Mouse (Mus musculus) natural killer cell, adult 2 months (primary cell): Measurements from ENCODE around the gene Sulf2.

ENCODE experiments used
- DNase-seq, 2 experiments: peaks; one replicate each; pipeline ENCODE4 v3.0.0; 2022; ENCODE audit warnings: low spot score in 2 of 2

Gene Sulf2

DNA sequence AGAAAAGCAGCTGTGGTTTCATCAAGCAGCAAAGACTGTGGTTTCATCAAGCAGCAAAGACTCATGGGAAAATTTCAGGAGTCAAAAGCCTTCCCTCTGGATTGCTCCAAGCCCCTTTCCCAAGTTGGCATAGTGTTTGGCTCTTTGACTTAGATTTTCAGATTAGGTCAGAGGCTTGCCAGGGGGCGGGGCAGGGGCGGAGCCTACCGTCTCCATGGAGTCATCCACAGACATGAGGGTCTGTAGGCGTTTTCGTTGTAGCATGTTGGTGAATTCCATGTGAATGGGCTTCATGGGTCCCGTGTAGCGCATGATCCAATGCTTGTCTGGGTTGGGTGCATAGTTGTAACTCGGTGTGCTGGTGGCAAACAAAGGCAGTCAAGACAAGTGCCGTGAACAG is 66.5 kb downstream of the Sulf2 start:
- no peak for DNase-seq

DNA sequence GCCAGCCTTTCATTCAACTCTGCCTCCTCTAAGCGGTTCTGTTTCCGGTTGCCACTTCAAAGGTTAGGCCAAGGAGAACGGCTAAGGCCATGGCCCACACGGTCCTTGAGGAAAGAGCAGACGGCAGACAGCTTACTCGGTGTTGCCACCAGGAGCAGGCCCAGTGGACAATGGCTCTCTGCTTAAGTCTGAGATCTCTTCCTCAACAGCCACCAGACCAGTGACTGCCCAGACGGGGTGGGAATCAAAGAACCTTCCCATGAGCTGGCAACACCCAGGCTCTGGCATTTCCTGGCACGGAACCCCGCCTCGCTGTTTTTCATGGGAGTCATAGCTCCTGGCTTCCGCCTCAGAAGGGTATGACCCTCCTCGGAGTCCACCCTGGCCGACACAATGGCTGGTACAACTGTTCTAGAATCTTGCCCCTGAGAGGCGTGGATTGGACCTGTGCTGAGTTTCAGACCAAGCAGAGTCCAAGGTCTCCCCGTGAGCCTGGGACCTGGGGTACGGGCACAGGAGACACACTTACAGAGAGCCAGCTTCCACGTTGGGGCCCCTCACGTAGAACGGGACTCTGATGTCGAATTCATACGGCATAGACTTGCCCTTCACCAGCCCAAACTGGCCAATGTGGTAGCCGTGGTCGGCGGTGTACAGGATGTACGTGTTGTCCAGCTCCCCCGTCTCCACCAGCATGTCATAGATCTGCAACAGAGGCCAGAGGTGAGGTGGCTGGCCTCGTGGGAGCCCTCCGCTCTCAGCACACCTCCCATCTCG is 68.8 kb downstream of the Sulf2 start:
- no peak for DNase-seq

DNA sequence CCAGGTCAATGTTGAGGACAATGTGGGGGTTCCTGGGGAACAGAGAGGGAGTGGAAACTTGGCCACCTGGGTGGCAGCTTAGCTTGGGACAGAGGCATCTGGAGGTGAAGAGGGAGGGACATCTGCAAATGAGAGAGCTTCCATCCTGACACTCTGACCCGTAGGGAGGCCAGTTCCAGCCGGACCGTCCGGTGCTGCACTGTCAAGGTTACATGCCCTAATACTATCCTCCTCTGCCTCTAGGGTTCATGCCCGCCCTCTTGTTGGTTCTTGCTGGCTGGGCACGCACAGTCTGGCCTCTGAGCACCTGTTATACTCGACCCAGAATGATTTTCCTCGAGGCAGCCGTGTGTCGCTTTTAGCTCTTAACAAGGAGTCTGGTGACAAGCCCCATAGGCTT is 69.7 kb downstream of the Sulf2 start:
- no peak for DNase-seq

DNA sequence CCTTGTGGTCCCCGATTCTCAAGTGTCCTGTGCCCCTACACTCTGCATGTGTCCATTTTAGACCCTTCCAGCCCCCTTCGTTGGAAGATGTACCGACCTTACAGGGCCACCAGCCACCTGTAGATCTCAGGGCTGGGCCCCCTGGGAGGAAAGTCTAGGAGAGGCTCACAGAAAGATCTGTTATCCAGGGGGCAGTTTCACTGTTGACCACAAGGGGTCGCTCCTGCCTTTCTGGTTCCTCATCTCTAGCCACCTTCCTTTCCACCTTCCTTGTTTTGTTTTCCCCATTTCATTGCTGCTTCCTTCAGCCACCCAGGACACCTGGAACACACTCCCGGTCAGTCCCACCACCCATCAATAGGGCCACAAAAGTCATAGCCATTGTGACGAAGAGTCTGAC is 70.5 kb downstream of the Sulf2 start:
- peak in 1 of 2 experiments; percentile 43 for DNase-seq

DNA sequence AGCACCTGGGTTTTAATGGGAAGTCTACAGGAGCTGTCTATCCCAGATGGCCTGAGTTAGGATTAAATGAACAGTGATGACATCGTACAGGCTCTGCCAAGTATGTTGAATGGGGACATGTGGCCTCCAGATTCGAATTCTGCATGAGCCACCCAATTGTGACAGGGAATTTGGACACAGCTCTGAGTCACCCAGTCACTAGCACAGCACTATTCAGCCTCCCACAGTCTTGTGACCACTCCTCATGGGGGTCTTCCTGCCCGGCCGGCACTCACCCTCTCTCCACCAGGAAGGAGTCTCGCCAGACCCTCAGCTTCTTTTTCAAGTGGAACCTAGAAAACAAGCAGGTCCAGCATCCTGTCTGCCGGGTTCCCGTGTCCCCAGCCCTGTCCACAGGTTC is 71.4 kb downstream of the Sulf2 start:
- no peak for DNase-seq

DNA sequence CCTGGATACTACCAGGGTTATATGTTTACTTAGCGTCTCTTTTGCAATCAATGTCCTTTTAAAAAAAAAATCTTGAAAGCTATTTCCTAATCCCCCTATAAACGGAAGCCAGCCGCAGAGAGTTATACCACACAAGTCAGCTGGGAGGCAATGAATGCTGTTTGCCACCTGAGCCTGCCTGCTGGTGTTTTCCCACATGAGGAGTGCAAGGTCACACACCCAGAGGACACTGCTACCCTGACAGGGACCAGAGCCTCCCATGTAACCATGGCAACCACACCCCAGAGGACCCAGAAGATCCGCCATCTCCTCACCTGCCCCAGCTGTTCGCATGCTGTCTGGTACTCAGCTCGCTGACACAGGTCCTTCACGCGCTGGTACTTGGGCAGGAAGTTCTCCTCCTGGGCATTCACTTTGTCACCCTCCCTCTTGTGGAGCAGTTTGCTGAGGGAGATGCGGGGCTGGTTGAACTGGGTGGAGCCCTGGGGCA is 71.9 kb downstream of the Sulf2 start:
- DNase-seq = no peak

DNA sequence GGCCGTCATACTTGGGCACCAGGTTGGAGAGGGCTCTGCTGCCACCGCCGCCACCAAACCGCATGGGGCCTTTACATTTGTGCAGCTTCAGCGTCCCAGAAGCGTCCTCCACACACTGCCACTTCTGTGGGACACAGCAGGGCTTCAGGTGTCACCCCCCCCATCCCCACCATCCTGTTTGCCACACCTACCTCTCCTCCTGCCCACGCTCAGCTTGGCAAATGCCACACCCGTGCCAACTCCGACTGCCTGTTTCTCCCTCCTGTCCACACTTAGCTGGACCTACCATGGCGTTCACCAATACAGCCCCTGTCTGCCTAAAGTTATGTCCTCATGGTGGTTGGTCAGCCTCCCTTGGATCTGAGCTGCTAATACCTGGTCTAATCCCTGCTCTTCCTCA is 72.8 kb downstream of the Sulf2 start:
- DNase-seq = no peak

DNA sequence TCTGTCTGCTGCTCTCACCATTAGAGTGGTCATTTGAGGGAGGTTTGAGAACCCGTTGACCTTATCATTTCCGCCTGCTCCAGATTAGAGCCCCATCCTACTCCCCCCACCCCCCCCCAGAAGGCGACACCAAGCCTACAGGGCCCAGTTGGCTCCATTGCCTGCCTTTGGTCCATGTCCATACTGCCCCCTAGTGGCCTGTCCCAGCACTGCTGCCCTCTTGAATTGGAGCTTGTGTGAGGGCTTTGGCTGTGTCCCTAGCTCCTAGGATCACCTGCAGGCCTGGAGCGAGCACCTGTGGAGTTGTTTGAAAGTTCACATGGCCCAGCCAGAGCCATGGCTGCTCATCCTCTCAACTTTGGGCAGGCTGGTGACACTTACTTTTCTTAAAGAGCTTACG is 73.3 kb downstream of the Sulf2 start:
- peak; percentile 56 to 73 for DNase-seq

DNA sequence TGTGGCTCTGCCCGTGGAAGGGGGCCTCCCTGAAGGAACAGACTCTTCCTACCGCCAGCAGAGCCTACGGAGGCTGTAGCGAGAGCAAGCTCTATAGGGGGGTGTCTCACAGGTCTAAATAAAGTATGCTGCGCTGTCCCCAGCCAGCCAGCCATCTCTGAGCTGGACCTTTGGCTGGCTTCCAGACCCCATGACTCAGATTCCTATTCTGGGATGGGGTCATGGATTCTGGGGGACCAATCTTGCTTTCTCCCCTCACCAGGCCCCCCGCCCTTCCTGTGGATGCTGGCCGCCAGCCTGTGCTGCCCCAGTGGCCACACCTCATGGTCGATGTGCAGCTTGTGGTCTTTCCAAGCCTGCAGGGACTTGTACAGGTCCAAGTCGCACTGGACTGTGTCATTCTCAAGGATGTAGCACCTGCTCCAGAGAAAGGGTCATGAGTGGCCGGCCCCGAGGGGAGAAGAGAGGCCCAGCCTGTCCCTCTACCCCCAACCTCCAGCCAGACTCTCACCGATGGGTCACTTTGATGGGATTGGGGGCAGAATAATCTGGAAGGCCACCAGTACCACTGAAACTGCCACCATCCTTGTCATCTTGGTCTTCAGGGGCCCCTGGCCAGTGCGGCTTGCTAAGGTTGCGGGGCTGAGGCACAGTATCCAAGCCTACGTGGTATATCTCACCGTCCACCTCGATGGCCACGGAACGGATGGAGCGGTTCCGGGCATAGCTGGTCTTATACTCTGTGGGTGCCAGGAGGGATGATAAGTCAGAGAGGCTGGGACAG is 74.3 kb downstream of the Sulf2 start:
- no peak for DNase-seq

DNA sequence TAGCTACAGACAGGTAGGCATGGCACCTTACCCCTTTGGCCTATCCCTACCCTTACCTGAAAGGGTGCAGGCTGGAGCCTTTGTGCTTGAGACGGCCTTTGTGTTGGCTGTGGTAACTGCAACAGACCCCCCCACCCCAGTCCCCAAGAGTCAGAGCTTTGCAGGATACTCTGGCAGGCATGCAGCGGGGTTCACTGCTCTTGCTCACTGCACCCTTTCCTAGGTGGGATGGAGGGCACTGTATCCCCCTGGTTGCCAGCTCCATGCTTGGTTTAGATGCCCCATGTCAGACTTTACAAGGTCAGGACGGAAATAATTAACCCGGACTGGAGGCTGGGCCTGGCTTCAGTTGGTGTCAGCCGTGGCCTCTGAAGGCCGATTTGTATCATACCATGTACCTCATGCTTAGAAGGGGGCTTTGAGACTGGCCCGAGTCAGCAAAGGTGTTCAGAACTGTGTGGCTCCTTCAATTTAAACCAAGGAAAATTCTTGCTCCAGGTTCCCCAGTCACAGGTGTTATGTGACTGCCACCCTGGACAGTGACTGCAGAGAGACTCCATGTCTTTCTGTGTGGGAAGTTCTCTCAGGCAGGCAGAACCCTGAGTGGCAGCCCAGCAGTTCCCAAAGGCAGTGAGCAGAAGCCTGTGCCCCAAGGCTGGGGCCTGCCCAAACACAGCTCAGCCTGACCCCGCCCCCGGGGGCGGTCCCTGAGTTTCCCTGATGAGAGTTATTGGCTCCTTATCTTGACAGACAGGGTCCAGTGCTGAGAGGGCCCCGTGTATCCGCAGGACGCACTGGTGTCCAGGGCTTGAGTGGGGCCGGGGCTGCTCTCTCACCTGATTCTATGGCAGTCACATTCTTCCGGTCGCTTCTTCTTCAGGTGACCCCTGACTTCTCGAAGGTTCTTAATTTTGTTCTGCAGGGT is 75.2 kb downstream of the Sulf2 start:
- DNase-seq = no peak

DNA sequence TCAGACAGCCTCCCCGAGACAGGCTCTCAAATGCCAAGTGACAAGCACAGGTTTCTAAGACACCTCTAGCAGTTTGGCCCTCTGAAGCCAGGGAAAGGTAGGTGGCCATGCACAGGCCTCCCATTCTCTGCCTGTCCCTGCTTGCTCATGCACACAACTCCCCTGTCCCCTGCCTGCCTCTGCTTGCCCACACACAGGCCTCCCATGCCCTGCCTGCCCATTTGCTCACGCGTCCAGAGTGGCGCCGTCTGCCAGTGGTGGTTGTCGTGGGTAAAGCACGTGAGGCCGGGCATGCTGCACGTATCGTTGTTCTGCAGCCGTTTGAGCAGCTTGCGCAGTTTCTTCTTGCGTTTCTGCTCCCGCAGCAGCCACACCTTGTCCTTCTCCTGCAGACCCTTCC is 76.2 kb downstream of the Sulf2 start:
- DNase-seq = peak in 1 of 2 experiments; percentile 22

DNA sequence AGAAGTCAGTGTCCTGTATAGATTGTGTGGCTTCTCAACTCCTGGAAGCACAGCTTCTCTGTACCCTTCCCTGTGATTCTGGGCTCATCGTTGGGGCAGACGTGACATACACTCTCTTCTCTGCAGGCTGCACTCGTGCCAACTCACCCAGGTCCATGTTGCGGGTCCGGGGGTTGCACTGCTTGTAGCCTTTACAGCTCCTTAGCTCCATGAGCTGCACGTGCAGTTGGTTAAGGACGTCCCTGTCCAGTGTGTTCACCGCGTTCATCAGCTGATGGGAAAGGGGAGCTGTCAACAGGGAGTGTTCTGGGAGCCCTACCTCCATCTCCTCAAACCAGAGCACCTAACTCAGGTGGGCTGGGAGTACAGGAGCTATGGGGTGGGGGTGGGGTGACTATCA is 78.1 kb downstream of the Sulf2 start:
- no peak for DNase-seq

DNA sequence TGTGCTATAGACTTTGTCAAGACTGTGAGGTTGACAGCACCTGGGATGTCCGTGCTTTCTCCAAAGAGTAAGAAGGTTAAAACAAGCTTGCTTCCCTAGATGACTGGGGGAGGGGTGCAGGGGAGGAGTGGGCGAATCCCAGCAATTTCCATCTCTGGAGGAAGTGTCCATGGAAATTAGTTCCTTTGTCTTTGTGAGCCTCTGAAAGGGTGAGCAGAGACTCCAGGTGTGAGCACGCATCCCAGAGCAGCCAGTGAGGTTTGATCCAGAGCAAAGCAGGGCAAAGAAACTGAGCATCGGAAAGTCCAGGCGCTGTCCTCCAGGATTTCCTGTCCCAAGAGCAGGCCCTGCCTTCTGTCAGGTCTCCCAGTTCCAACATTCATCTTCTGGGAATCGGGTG is 81.1 kb downstream of the Sulf2 start:
- no peak for DNase-seq

DNA sequence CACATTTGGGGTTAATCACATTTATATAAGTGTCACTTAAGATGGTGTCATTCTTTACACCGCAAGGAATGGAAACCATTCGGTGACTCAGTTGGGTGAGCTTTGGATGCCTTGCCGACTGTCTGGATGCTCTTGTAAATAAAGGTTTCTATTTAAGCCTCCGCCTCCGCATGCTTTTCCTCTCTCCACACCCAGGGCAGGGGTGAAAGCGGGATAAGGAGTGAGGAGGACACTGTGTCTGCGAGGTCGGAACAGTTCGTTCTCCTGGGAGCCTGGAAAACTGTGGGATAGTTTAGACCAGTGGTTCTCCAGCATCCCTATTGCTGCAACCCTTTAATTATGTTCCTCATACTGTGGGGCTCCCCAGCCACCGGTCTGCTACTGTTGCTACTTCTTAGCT is 82.4 kb downstream of the Sulf2 start:
- DNase-seq = no peak

DNA sequence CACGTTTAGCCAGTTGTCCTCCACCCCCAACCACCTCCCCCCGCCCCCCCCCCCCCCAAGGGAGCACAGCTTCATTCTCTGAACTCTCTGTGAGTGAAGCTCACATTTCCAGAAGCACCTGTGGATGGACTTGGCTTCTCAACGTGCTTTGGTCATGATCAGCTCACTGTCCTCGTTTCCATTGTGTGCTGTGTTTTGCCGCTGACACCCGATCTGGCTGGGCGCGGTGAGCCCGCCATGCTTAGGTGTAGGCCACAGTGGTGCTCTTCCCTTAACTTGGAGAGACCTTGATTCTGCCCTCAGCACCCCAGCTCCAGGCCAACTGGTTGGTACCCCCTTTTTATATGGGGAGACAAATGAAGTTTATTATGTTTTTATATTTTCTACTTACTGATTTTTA is 83.6 kb downstream of the Sulf2 start:
- DNase-seq = no peak

DNA sequence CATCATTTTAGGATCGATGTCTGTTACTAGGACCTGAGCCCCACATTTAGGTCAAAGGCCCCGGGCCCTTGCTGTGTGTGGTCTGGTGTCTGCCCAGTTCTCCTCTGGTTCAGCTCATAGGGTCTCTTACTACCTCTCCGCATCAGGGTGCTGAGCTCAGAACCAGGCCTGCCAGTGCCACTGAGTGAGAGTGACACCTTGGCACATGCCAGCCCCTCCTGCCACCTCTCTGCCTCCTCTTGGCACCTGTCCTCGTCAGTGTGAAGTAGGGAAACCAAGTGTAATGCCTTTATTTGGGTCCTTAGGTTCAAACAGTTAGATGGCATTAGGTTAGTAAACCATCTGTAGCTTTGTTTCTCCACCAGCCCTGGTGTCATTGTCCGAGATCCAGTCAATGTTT is 84.0 kb downstream of the Sulf2 start:
- DNase-seq = no peak

DNA sequence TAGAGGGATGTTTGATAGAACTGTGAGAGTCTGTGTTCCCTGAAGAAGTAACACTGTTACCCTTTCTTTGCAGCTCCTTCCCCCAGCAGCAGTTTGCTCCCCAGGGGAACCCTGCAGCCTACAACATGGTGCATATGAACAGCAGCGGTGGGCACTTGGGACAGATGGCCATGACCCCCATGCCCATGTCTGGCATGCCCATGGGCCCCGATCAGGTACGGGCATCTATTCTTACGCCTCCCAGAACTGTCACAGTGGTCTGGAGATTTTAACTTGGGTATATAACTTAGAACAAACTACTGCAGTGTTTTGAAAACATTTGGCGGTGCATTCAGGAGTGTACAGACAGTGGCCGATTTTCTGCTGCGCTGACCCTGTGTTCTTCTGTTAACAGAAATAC is 85.7 kb downstream of the Sulf2 start:
- no peak for DNase-seq

DNA sequence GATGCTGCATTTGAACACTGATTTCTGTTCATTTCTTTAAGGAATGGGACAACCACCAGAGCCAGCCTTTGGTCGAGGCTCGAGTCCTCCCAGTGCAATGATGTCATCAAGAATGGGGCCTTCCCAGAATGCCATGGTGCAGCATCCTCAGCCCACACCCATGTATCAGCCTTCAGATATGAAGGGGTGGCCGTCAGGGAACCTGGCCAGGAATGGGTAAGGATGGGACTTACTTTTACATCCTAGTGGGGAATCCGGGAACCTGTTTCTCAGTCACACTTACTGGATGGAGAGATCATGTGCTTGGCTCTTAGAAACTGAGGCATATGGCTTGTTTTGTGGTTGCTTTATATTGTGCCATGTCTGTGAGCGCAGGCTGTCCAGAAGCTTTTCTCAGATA is 86.3 kb downstream of the Sulf2 start:
- no peak for DNase-seq

DNA sequence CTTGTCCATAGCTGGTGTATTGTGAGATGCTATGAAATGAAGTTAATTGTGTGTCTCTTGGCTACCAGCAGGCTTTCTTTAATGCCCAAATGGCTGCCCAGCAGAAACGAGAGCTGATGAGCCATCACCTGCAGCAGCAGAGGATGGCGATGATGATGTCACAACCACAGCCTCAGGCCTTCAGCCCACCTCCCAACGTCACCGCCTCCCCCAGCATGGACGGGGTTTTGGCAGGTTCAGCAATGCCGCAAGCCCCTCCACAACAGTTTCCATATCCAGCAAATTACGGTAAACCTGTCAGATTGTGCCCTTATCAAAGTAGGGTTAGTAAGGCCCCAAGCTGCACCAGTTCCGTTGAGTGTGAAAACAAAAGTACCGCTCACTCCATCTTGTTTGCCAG is 87.2 kb downstream of the Sulf2 start:
- no peak for DNase-seq

DNA sequence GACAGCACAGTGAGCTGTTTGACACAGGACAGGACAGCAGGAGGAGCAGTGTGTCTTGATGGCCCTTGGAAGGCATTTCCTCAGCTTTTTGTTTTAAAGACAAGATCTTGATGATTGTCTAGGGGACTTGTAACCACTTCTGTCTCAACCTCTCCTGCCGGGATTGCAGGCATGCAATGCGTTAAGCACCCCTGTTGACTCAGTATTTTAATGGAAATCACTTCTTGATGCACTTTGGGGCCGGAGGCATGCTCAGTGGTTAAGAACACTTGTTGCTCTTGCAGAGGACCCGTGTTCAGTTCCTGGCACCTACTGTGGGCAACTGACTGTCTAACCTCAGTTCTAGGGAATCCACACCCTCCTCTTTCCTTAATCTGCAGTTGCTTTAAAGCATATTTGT is 89.0 kb downstream of the Sulf2 start:
- DNase-seq = no peak

DNA sequence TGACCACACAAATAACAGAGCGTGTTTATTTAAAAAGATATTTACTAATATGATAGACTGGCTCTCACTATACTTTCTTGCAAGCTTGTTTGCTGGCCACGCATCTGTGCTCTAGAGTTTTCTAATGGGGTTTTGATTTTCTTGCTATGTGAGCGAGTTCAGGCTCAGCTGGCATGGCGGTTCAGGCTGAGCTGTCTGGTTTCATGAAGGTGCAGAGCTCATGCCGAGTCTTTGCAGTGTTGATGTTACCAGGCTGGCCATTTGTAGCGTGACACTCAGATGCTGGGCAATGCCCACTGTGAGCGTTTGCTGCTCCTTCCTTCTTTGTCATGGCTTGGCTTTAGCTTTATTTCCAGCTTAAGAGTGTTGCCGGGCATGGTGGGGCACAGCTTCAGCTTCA is 93.0 kb downstream of the Sulf2 start:
- no peak for DNase-seq

DNA sequence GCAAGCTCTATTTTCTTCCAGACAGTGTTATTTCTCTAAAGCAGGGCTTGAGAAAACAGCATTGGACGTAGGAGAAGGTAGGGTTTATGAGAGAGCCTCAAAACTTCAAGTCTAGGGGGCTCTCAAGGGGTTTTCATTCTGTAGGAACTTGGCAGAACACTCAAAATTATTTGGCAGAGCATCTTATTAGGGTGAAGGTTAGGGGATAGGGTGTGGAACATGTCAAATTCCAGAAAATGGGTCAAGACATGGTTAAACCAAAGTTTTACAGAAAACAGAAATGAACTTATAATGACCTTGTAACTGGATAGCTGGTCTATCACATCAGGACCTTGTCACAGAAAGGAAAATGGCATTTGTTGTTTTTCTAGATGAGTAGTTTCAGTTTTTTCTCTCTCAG is 93.5 kb downstream of the Sulf2 start:
- no peak for DNase-seq
